Mouse (Mus musculus): ENCODE data around the gene Kcnb1. TPM values are rescaled to one million over a fixed set of nuclear protein-coding genes. Genes with fewer than 3 reads are reported as not detected.

The Kcnb1 gene
- total and polyA plus RNA-seq, 2 experiments from 2014 or later: 6.4 to 29.8 TPM

- no peak overlapping the region for H3K27ac ChIP-seq (ENCODE audit: low read depth, low read length)
- H3K4me3 ChIP-seq (ENCODE audit: low read depth, low read length): no peak overlapping the region
- no peak for TF ChIP-seq CTCF (IDR thresholded peaks at IDR 0.05)
- ATAC-seq (ENCODE audit: low FRiP score) (no peak), DNase-seq (ENCODE audit: low spot score) (no peak)
- WGBS: 96% methylated on average over 10 of the region's 10 CpGs
- H3K4me1 ChIP-seq (ENCODE audit: insufficient read depth, low read length): no peaks in the 10 kb centered on the region
- H3K9ac ChIP-seq (replicated peaks; ENCODE audit: low read length, poor library complexity, severe bottlenecking): no peak overlapping the region
- no peaks in the 10 kb centered on the region for H3K27me3 ChIP-seq (ENCODE audit: insufficient read depth, low read length)
- no peaks in the 10 kb centered on the region for H3K9me3 ChIP-seq (ENCODE audit: low read length)
- H3K36me3 ChIP-seq (ENCODE audit: insufficient read depth, low read length): peaks cover 52% of the 10 kb centered on the region
- H3K4me2 ChIP-seq (ENCODE audit: low read depth, low read length, poor library complexity, severe bottlenecking): no peak overlapping the region
Measured at GRCm38 (mm10) chr2:167048223-167048622, 141.7 kb downstream of the Kcnb1 start.

Other genes starting within 250 kb of the Kcnb1 start
- gene Stau1, start 193.9 kb downstream of the Kcnb1 start, total RNA-seq (2014; rRNA removed): 35.3 and 41.4 TPM in 2 replicates
- 88.5 and 96.8 TPM in 2 replicates for gene Stau1, start 193.9 kb downstream of the Kcnb1 start, polyA plus RNA-seq (2015; fragmentation: Nextera tagmentation; extraction: Ambion mirVana)
- gene Ddx27, start 175.0 kb downstream of the Kcnb1 start, total RNA-seq (2014; rRNA removed): 29.5 and 34.0 TPM in 2 replicates
- gene Ddx27, start 175.0 kb downstream of the Kcnb1 start, polyA plus RNA-seq (2015; fragmentation: Nextera tagmentation; extraction: Ambion mirVana): 38.2 and 38.6 TPM in 2 replicates
- 28.4 and 32.2 TPM in 2 replicates for gene Znfx1, start 127.1 kb downstream of the Kcnb1 start, total RNA-seq (2014; rRNA removed)
- gene Znfx1, start 127.1 kb downstream of the Kcnb1 start, polyA plus RNA-seq (2015; fragmentation: Nextera tagmentation; extraction: Ambion mirVana): 4.7 and 6.0 TPM in 2 replicates
- 4.3 and 6.1 TPM in 2 replicates for gene Ptgis, start 50.4 kb upstream of the Kcnb1 start, total RNA-seq (2014; rRNA removed)
- gene Ptgis, start 50.4 kb upstream of the Kcnb1 start, polyA plus RNA-seq (2015; fragmentation: Nextera tagmentation; extraction: Ambion mirVana): 3.9 and 4.7 TPM in 2 replicates
- gene B4galt5, start 159.0 kb upstream of the Kcnb1 start, total RNA-seq (2014; rRNA removed): 64.1 and 88.3 TPM in 2 replicates
- gene B4galt5, start 159.0 kb upstream of the Kcnb1 start, polyA plus RNA-seq (2015; fragmentation: Nextera tagmentation; extraction: Ambion mirVana): 29.1 and 35.6 TPM in 2 replicates
- gene Slc9a8, start 231.6 kb upstream of the Kcnb1 start, total RNA-seq (2014; rRNA removed): 30.6 and 36.2 TPM in 2 replicates
- gene Slc9a8, start 231.6 kb upstream of the Kcnb1 start, polyA plus RNA-seq (2015; fragmentation: Nextera tagmentation; extraction: Ambion mirVana): 17.9 TPM in 2 replicates

Data from midbrain, postnatal 0 days (tissue).